Mouse (Mus musculus) spleen, adult 18-20 months (tissue): ENCODE results near the gene Lasp1.
A peak's percentile ranks its signal among the peaks of the same experiment; 100 is the strongest.

Experiments
- DNase-seq, 2 experiments: peaks; one replicate each; pipeline ENCODE4 v3.0.0; 2022; ENCODE audit warnings: mixed read lengths in 2 of 2

Lasp1 gene

DNA sequence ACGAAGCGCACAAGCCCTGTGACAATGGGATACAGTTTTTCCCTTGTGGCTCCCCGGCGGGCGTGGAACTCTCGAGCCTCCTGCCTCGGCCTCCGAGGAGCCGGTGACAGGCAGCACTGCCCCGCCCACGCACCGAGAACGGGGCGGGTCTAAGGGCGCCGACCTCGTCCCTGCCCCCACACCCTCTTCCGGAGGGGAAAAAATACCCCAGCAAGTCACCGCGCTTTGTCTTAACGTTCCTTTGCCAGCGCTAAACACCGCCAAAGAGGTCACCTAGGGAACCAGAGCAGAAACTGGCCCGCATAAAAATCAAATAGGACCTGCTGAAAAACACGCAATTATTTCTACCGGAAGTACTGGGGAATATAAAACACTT is 84.7 kb downstream of the Lasp1 start:
- peak; percentile 83 to 89 for DNase-seq

- DNase-seq, result peak; percentile 94 to 96
Observed at GRCm38 (mm10) chr11:97883918-97884600, 85.3 kb downstream of the Lasp1 start, which contains the start of gene Fbxo47. Fbxo47 (minus strand) TSS chr11:97884154.

DNA sequence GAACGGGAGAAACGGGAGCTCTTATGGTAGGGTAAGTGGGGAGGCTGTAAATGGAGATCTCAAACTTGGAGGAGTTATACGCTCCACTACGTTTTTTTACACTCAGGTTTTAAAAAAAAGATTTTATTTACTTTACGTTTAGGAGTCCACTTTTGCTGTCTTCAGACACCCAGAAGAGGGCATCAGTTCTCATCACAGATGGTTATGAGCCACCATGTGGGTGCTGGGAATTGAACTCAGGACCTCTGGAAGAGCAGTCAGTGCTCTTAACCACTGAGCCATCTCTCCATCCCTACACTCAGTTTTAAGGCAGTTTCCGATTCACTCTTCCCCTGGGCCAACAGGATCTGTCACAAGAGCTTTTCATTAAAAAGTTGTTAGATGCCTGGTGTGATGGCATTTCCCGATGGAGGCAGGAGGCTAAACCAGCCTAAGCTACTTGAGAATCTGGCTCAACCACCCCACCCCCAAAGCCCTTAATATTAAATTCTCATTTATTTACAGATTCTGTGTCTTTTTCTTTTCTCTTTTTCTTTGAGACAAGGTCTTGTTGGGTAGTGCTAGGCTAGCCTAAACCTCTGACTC is 85.9 kb downstream of the Lasp1 start:
- no peak for DNase-seq

DNA sequence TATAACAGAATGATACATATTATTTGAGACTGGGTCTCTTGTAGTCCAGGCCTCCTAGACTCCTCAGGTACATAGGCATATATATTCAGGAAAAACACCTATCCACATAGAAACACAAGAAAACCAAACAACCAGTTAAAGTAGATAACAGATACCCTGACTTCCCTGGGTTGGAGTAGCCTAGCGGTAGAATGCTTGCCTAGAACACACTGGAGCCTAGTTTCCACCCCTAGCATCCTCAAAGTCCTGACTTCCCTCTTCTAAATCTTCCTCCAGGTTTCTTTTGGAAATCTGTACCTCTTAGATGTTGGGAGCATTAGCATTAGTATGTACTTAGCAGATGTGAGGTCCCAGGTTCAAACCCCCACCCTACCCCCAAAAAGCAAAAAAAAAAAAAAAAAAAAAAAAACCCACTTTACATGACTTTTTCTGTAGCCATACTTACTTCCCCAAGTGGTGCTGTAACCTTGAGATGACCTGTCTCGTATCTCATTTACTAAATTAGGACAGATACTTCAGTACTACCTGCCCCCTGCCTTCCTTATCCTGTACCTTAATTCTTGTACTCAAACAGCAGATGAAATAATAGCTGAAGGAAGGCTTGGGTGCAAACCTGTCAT is 86.6 kb downstream of the Lasp1 start:
- DNase-seq, result no peak
